Mouse (Mus musculus): ENCODE data around the gene Elp5.
"Not testable (repeated sequence)": the region's sequence is repeated elsewhere in the genome, so short reads cannot be mapped to it uniquely, and the experiment has no call there.

Gene Elp5

DNA sequence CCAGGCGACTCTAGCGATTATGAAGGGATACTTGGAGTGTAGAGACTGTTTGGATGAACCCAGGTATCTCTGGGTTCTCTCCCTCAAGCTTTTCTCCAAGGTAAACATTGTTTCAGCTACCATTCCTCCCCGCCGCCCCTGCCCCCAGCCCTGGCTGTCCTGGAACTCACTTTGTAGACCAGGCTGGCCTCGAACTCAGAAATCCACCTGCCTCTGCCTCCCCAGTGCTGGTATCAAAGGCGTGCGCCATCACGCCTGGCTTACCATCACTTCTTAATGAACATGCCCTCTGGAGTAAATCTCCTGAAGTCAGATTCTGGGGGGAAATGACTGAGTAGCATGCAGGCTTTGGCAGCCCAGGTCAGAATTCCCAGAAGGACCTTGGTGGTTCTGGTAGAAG, at the start of gene Elp5:
Gene Elp5, minus strand, starts transcription at position 293 of the 400 bp plus-strand sequence.
- in situ Hi-C loops (cut with MboI, MseI), result no loop called here

- in situ Hi-C loops (cut with MboI, MseI), result no loop called here
These were observed 49.0 kb upstream of the Elp5 start for GRCm38 (mm10) chr11:70031321-70031670.

DNA sequence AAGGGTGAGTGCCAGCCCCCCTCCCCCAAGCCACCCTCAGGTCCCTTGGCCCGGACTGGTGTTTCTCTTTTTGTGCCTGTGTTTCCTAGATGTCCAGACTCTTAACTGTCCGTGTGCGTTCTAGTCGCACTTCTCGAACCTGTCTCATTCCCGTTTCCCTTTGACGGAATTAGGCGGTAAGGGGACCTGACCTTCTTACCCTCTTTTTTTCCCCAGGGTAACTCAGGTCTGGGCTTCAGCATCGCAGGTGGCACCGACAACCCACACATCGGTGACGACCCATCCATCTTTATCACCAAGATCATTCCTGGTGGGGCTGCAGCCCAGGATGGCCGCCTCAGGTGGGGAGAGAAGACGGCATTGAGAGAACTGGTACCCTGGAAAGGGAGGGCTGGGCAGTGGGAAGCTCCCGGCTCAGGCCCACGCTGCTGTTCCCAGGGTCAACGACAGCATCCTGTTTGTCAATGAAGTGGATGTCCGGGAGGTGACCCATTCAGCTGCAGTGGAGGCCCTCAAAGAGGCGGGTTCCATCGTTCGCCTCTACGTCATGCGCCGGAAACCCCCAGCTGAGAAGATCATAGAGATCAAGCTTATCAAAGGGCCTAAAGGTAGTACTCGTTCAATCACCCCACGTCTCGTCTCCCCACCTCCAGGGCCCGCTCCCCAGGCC, 48.5 kb upstream of the Elp5 start:
- in situ Hi-C loops (cut with MboI, MseI), result no loop called here

DNA sequence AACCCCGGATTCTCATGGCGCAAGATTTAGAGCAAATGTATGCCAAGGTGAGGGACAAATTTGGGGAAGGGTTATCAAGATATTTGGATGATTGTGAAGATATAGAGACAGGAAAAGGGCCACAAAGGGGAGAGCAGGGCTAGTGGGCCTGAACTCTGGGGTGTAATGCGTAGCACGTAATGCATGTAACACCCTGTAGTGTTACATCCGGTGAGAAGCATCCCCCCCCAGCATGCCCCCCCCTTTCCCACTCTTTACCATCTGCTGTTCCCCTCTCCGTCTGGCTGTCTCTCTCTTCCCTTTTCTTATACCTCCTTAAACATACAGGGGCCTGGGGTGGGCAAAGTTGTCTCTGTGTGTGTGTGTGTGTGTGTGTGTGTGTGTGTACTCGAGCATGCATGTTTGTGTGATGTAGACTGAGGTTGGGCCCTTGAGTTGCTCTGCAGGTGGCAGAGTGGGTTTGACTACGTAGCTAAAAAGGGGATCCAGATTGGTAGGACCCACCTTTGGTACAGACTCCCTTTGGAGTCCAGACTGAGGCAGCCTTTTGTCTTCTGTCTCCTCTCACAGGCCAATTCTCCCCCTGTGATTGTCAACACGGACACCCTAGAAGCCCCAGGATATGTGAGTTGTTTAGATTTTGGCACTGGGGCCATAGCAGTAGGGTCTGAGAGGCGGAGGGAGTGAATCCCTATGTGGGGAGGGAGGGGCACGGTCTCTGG, 47.7 kb upstream of the Elp5 start:
- in situ Hi-C loops (cut with MboI, MseI), result no loop called here

- in situ Hi-C loops (cut with MboI, MseI), result no loop called here
These were observed 46.9 kb upstream of the Elp5 start for GRCm38 (mm10) chr11:70029130-70029801.

- in situ Hi-C loops (cut with MboI, MseI), result no loop called here
These were observed 46.2 kb upstream of the Elp5 start for GRCm38 (mm10) chr11:70028401-70029129.

- in situ Hi-C loops (cut with MboI, MseI), result no loop called here
These were observed 45.1 kb upstream of the Elp5 start for GRCm38 (mm10) chr11:70027397-70027796.

- in situ Hi-C loops (cut with MboI, MseI), result no loop called here
These were observed 44.4 kb upstream of the Elp5 start for GRCm38 (mm10) chr11:70026689-70027088.

DNA sequence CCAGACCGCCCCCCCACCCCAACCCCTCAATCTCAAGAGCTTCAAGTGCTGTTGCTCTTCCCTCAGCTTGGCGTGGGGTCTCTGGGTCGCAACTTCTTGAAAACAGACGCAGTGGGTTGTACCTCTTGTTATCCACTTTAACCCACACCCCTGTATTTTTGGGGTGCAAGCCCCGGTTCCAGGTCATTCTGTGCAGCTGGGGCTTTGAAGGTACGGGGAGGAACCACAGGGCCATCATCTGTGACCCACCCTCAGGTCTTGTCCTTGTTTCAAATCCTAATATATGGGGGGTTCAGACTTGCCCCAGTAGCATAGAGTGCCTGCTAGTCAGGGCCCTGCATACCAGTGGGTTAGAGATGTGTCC, 41.8 kb upstream of the Elp5 start:
- in situ Hi-C loops (cut with MboI, MseI), result loop anchor here (5.0 kb wide), 1 partner anchor 612 kb away; the partner anchor contains the start of gene Kdm6b

DNA sequence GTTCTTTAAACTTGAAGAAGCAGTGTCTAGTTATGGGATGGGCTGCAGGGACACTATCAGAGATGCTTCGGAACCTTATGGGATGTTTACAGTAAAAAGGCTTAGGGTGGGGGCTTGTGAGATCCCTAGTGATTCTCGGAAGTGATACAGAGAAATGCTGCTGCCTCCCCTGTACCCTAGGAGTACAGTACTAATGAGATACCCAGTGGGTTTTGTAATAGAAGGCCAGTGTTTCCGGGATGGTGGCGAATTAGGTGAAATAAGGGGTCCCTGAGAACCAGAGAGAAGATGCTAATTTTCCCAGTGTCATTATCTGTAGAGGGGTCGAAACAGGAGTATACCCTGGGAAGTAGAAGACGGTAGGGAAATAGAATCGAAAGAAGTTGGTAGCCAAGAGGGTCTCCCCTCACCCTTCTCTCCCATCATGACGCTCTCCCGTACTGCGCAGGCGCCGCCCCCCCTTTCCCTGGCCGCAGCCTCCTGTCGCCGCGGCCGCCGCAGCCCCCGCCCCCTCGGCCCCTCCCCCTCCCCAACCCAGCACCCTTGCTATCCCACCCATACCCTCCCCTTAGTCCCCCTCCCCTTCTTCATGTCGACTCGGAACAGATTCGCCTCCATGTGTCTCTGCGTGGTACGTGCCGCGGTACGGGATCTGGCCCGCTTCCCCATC, 41.3 kb upstream of the Elp5 start:
- in situ Hi-C loops (cut with MboI, MseI), result loop anchor here (5.0 kb wide), 1 partner anchor 611 kb away; the partner anchor contains the start of gene Kdm6b

GRCm38 (mm10) chr11:70021264-70022132, 39.2 kb upstream of the Elp5 start:
- in situ Hi-C loops (cut with MboI, MseI), result loop anchor here (5.0 kb wide), 1 partner anchor 609 kb away; the partner anchor contains the start of gene Kdm6b

DNA sequence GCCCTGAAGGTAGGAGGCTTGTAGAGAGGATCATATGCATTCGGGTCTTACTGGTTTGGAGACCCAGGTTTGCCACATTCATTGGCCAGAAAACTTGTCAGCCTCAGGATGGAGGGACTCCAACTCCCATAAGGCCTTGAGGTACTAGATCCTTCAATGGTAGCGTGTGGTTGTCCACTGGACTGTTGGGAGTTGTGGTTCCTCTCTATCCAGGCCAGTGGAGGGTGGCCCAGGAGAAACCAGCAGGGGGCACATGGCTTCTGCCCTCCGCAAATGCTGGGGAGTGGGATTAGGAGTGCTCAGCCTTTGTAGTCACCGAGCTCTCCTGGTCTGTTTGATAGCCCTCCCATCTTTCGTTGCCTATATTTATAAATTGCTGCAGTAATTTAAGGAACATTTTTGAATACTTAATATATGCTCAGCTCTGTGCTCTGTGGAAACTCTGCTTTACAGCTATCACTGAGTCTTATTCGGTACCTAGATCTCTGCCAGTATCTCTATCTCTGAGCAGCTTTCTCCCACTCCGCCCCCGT, 38.5 kb upstream of the Elp5 start:
- in situ Hi-C loops (cut with MboI, MseI), result loop anchor here (5.0 kb wide), 1 partner anchor 608 kb away; the partner anchor contains the start of gene Kdm6b

- in situ Hi-C loops (cut with MboI, MseI), result loop anchor here (5.0 kb wide), 1 partner anchor 608 kb away; the partner anchor contains the start of gene Kdm6b
These were observed 37.8 kb upstream of the Elp5 start for GRCm38 (mm10) chr11:70020022-70020631.

GRCm38 (mm10) chr11:70019495-70020021, 37.2 kb upstream of the Elp5 start:
- in situ Hi-C loops (cut with MboI, MseI), result loop anchor here (5.0 kb wide), 1 partner anchor 607 kb away; the partner anchor contains the start of gene Kdm6b

- in situ Hi-C loops (cut with MboI, MseI), result no loop called here
These were observed 36.0 kb upstream of the Elp5 start for GRCm38 (mm10) chr11:70018131-70018990.

DNA sequence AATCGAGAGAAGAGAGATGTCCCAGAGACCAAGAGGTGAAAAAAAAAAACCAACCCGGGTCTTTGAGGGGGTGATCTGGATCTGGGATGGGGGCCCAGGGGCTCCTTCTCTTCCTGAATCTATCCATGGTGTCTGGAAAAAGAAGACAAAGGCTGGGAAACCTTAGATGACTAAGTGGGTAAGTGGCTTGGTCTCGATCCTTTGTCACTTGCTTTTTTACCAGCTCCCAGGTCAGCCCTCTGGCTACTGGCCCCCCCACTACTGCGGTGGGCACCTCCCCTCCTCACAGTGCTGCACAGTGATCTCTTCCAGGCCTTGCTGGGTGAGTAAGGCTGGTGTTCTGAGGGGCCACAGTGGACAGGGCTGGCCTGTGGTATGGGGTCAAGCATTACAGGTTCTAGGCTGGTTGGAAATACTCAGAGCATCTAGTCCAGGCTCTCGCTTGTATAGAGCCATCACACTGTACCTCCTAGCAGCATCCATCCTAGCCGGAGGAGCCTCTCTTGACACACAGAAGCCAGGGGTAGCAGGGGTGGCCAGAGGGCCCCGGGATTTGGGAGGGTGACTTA, 35.0 kb upstream of the Elp5 start:
- in situ Hi-C loops (cut with MboI, MseI), result no loop called here

DNA sequence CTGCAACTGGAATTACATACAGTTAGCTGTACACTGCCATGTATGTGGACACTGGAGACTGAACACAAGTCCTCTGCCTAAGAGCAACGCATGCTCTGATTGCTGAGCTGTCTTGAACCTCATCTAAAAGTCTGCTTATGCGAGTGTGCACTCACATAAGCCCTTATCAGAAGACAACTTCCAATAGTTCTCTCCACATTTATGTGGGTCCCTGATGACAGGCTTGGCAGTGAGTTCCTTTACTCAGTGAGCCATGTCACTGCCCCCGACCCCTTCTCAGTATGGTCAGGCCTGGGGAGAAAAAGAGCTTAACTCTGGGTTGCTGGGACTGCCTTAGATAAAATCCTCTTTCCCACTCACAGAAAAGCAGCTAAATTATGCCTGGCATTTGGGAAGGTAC, 34.4 kb upstream of the Elp5 start, which contains the start of gene Dlg4:
Gene Dlg4, plus strand, starts transcription at position 274 of the 400 bp plus-strand sequence.
- in situ Hi-C loops (cut with MboI, MseI), result no loop called here

DNA sequence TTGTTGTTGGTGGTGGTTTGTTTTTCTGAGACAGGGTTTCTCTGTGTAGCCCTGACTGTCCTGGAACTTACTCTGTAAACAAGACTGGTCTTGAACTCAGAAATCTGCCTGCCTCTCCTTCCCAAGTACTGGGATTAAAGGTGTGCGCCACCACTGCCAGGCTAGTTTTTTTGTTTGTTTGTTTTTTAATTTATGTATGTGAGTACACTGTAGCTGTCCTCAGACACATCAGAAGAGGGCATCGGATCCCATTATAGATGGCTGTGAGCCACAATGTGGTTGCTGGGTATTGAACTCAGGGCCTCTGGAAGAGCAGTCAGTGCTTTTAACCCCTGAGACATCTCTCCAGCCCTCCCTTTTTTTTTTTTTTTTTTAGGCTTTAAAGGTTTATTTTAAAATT, 33.9 kb upstream of the Elp5 start:
- in situ Hi-C loops (cut with MboI, MseI), result not testable (repeated sequence)
